Mouse (Mus musculus): ENCODE data around the gene Olfr1423.
"Not testable (repeated sequence)": the region's sequence is repeated elsewhere in the genome, so short reads cannot be mapped to it uniquely, and the experiment has no call there.

Gene Olfr1423

GRCm38 (mm10) chr19:12006361-12006947 is 34.7 kb downstream of the Olfr1423 start:
- no peak for DNase-seq (ENCODE audit: low read depth)

DNA sequence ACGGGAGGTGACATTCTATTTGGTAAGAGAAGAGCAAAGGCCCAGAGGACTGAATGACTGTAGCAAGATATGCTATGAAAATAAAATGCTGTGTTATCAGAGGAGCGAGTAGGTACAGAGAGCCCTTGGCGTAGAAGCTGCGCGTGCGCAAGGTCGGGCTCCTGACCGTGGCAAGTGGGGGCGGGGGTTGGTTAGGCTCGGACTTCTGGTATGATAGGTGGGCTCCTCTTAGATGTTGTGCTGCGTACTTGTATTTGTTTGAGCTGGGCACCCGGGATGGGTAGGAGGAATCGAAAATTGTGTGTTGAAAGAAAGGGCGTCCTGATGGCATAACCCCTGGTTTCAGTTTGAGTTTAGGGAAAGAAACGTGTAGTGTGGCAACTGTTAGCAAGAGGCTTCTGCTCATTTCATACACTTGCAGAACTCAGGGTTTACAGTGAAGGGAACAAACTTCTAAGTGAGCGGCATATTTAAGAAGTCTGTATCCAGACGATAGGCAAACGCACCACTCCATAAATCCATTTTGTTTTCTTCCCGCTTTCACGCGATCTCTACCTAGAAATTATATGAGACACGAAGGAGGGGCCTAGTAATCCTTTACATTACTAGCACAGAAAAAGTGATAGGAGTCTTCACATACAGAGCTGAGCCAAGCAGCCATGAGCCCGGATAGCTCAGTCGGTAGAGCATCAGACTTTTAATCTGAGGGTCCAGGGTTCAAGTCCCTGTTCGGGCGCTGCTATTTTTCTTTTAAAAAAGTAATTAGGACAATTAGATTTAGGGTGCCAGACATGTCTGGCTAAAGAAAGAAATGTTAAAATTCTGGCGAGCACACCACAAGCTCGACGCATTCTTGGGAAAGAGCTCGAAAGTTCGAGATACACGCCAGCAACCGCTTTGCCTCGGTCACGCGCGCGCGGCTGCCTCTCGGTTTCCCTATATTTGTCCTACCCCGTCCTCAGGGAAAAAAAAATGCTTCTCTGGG is 35.4 kb downstream of the Olfr1423 start:
- DNase-seq (ENCODE audit: low read depth): peak; percentile 92

DNA sequence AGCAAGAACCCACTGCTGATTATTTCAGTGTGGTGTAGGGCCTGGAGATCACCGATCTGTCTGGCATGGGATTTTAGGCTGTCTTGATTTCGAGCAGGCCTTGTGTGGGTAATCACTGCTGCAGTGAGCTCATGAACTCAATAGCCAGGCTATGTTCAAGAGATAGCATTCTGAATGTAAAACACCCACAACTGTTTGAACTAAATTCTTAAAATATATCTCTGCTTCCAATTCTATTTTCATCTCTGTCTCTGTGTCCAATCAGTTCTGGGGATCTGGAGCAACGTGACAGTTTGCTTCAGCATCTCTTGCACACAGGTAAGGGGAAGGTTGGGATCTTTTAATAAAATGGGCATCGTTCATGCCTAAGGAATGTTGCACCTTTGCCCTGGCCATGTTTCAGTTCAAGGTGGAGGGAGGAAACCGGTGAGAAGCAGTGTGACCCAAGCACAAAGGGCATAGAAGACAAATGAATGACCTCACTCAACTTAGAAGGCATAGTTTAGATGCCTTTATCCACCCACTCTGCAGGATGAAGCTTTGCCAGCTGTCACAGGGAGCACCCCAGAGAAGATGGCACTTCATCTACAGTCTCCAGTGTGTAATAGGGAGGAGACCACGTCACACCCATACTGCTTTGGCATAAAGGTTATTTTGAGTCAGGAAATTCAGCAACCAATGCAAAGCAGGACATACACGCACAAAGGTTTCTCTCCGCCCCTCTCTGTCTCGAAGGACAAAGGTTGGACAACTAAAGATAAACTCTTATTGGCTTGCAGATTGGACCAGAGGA is 36.7 kb downstream of the Olfr1423 start:
- no peak for DNase-seq (ENCODE audit: low read depth)

- no peak for DNase-seq (ENCODE audit: low read depth)
Observed at GRCm38 (mm10) chr19:12003568-12003967, 37.5 kb downstream of the Olfr1423 start.

DNA sequence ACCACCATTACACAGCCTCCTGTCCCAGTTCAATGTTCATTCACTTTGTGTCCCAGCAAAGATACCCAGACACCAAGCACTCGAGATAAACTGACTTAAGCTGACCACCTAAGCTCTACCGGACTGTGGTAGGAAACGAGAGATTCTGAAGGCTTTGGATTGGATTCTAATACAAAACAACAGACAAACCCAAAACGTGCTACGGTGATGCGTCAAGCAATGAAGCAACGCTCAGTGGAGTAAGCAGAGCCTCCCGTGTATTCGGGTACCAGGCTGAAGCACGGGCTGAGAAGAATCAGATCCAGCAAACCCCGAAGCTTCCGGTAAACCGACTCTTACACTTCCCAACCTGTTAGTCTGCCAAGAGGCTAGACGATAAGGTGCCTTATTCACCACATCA is 38.3 kb downstream of the Olfr1423 start:
- no peak for DNase-seq (ENCODE audit: low read depth)

- no peak for DNase-seq (ENCODE audit: low read depth)
Observed at GRCm38 (mm10) chr19:12002125-12002524, 39.0 kb downstream of the Olfr1423 start.

- no peak for DNase-seq (ENCODE audit: low read depth)
Observed at GRCm38 (mm10) chr19:12001686-12002085, 39.4 kb downstream of the Olfr1423 start.

DNA sequence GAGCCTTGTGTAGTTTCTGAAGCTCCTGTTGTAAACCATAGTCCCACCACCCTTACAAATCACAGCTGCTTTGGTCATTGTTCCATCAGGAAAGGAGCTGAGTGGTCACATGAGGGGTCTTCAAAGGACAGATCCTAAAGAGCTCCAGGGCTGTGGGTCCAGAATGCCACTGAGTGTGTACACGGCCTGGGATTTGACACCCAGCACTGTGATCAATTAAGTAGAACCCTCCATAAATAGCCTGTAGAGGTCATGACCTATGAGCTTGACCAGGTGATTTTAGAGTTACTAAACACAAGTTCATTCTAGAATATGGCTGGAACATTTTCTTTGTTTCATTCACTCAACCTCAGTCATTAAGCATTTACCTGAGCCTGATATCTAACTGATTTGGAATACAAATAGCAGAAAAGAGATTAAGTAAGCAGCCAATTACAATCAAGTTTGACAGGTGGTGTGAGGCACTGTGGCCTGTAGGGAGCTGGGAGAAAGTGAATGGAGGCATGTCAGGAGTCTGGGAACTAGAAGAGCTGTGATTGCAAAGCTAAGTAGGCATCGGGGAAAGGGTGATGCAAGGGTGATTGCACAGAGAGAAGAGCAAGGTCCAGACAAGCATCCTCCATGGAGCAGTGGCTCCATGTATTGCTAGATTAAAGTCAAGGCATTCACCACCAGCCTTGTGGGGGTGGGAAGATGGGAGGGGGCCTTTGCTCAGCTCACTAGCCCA is 45.2 kb downstream of the Olfr1423 start:
- no peak for DNase-seq (ENCODE audit: low read depth)

DNA sequence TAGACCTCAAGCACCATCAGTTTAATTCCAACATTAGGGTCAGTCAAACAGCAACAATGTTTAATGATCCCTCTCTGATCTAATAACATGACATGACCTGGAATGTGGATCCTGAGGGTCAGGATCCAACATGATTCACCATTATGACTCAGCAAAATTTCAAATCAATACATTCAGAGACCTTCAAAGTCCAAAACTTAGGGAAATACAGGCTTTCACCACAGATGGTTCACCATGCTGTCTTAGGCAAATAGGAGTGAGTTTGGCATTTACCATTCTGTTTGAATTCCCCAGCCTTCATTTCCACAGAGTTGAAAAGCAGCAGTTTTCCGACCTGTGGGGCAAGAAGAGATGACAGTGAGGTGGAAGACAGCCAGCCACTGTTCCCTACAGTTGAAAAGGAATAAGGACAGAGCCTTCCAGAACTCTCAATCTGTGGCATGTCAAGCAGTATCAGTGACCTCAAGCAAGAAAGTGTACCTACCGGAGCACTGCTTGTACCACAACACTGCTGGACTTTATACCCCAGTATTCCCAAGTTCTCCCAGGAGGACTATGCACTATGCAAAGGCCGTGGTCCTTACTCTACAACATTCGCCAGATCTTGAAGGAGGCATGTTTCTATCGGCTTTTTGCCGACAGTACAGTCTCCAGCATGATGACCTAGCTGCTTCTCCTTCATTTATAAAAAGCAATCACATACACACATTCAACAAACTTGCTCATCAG is 46.2 kb downstream of the Olfr1423 start:
- DNase-seq (ENCODE audit: low read depth): no peak

GRCm38 (mm10) chr19:11992441-11993029 is 48.6 kb downstream of the Olfr1423 start:
- no peak for DNase-seq (ENCODE audit: low read depth)

GRCm38 (mm10) chr19:11992034-11992433 is 49.1 kb downstream of the Olfr1423 start:
- no peak for DNase-seq (ENCODE audit: low read depth)

DNA sequence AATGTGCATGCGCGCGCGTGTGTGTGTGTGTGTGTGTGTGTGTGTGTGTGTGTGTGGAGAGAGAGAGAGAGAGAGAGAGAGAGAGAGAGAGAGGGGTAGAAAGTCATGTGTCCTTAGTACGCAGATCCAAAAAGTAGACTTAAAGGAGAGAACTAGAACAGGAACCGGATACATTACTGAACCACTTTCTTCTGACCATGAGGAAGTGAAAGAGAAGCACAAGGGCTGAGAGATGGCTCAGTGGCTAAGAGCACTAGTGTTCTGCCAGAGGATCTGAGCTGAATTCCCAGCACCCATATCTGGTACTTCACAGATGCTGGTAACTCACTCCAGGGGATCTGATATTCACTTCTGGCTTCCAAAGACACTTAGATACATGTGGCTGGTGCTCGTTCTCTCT is 51.8 kb downstream of the Olfr1423 start:
- DNase-seq (ENCODE audit: low read depth): no peak

DNA sequence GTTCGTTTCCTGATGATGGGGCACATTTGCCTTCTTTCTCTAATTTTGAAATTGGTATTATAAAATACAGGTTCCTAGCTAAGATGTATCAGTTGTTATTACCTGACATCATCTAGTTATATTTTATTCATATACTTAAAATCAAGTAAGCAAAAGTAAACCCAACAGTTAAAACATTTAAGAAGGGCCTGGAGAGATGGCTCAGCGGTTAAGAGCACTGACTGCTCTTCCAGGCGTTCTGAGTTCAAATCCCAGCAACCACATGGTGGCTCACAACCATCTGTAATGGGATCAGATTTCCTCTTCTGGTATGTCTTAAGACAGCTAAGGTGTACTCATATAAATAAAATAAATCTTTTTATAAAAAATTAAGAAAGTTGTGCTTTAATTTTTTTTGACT is 53.3 kb downstream of the Olfr1423 start:
- DNase-seq (ENCODE audit: low read depth): no peak

- DNase-seq (ENCODE audit: low read depth): not testable (repeated sequence)
Observed at GRCm38 (mm10) chr19:11984614-11985013, 56.5 kb downstream of the Olfr1423 start.
